Mouse (Mus musculus) myocyte (in vitro differentiated cells): ENCODE measurements around the gene Robo2. TPM values are rescaled to one million over a fixed set of nuclear protein-coding genes. Genes with fewer than 3 reads are reported as not detected.

Source experiments
- H3K27me3 ChIP-seq: one replicate; pipeline ENCODE4 v1.6.1; 2011; ENCODE audit not compliant: control insufficient read depth, insufficient read depth, insufficient read length
- H3K36me3 ChIP-seq: one replicate; pipeline ENCODE4 v1.6.1; 2011; ENCODE audit not compliant: control insufficient read depth, insufficient read depth
- H3K4me2 ChIP-seq: one replicate; pipeline ENCODE4 v1.6.1; 2011; ENCODE audit warnings: low read depth, control low read depth
- H3K4me3 ChIP-seq: one replicate; pipeline ENCODE4 v1.5.1; 2011; ENCODE audit warnings: mild to moderate bottlenecking, control low read depth, moderate library complexity
- H3K79me2 ChIP-seq: one replicate; pipeline ENCODE4 v1.6.1; 2011; ENCODE audit not compliant: control insufficient read depth, insufficient read depth
- H3ac ChIP-seq: one replicate; pipeline ENCODE4 v1.6.1; 2011; ENCODE audit not compliant: control insufficient read depth, insufficient read length
- CEBPB ChIP-seq: IDR thresholded peaks from 2 replicates; pipeline ENCODE4 v1.6.1; 2011; ENCODE audit warnings: mild to moderate bottlenecking, moderate library complexity; ENCODE audit not compliant: poor library complexity, insufficient read depth, severe bottlenecking
- E2F4 ChIP-seq: IDR thresholded peaks from one replicate; pipeline ENCODE4 v1.6.1; 2011; ENCODE audit warnings: mild to moderate bottlenecking, control low read depth, moderate library complexity; ENCODE audit not compliant: insufficient read depth
- MAX ChIP-seq: IDR thresholded peaks from one replicate; pipeline ENCODE4 v1.6.1; 2011; ENCODE audit warnings: low read depth, mild to moderate bottlenecking, control low read depth
- MYOD1 ChIP-seq, 3 experiments: IDR thresholded peaks; one replicate each; pipeline ENCODE4 v1.6.1; 2011; ENCODE audit warnings: control low read depth in 2 of 3, low read depth in 2 of 3, mild to moderate bottlenecking in 2 of 3, moderate library complexity in 1 of 3; ENCODE audit not compliant: insufficient read length in 2 of 3, control insufficient read depth in 1 of 3
- MYOG ChIP-seq, 3 experiments: IDR thresholded peaks; one replicate each; pipeline ENCODE4 v1.6.1; 2011; ENCODE audit warnings: control low read depth in 2 of 3, low read depth in 2 of 3, mild to moderate bottlenecking in 2 of 3; ENCODE audit not compliant: insufficient read length in 2 of 3, control insufficient read depth in 1 of 3, insufficient read depth in 1 of 3
- POLR2A ChIP-seq: IDR thresholded peaks from one replicate; pipeline ENCODE4 v1.6.1; 2011; ENCODE audit warnings: low read depth, mild to moderate bottlenecking, control low read depth, moderate library complexity; ENCODE audit not compliant: insufficient read length
- POLR2AphosphoS2 ChIP-seq: IDR thresholded peaks from one replicate; pipeline ENCODE4 v1.6.1; 2011; ENCODE audit warnings: low read depth, control low read depth; ENCODE audit not compliant: insufficient read length
- REST ChIP-seq: IDR thresholded peaks from one replicate; pipeline ENCODE4 v1.6.1; 2011; ENCODE audit warnings: mild to moderate bottlenecking, control low read depth, moderate library complexity; ENCODE audit not compliant: insufficient read depth, insufficient read length
- SRF ChIP-seq: IDR thresholded peaks from one replicate; pipeline ENCODE4 v1.6.1; 2011; ENCODE audit warnings: low read depth; ENCODE audit not compliant: control insufficient read depth, insufficient read length
- TCF12 ChIP-seq: IDR thresholded peaks from one replicate; pipeline ENCODE4 v1.6.1; 2011; ENCODE audit warnings: mild to moderate bottlenecking, control low read depth; ENCODE audit not compliant: poor library complexity, insufficient read depth, severe bottlenecking
- TCF3 ChIP-seq: IDR thresholded peaks from one replicate; pipeline ENCODE4 v1.6.1; 2011; ENCODE audit warnings: low read depth, control low read depth; ENCODE audit not compliant: insufficient read length
- USF1 ChIP-seq: IDR thresholded peaks from one replicate; pipeline ENCODE4 v1.6.1; 2011; ENCODE audit warnings: low read depth, mild to moderate bottlenecking, control low read depth, moderate library complexity
- polyA plus RNA-seq: library from polyadenylated mRNA; unstranded; fragments of >200 nt; fragmentation: generic; extraction: Trizol; gene quantifications from one replicate; pipeline ENCODE4 v1.2.1, GENCODE M21; 2012; ENCODE audit warnings: missing spikeins

Gene Robo2
- polyA plus RNA-seq, 1 experiment = 19.6 TPM

- H3K79me2 ChIP-seq = no peaks in the 10 kb centered on the region
- H3ac ChIP-seq = no peak overlapping the region
- TF ChIP-seq TCF12 = no peak
- TF ChIP-seq USF1 = no peak
- no peak for TF ChIP-seq POLR2A
- TF ChIP-seq CEBPB = no peak
- TF ChIP-seq TCF3 = no peak
- TF ChIP-seq REST = no peak
- no peak for TF ChIP-seq MYOG (IDR thresholded peaks at IDR 0.05; ENCODE audit: control insufficient read depth in 1 of 3, insufficient read depth in 1 of 3, insufficient read length in 2 of 3, low read depth in 2 of 3)
- TF ChIP-seq POLR2AphosphoS2 = no peak
- TF ChIP-seq SRF = no peak
- TF ChIP-seq MYOD1 (IDR thresholded peaks at IDR 0.05; ENCODE audit: control insufficient read depth in 1 of 3, insufficient read length in 2 of 3, low read depth in 2 of 3) = no peak
- no peak for TF ChIP-seq MAX
- TF ChIP-seq E2F4 = no peak
- no peaks in the 10 kb centered on the region for H3K36me3 ChIP-seq
- H3K4me3 ChIP-seq = no peak overlapping the region
- no peak overlapping the region for H3K4me2 ChIP-seq
- H3K27me3 ChIP-seq = no peaks in the 10 kb centered on the region
Observed at GRCm38 (mm10) chr16:73914936-73915335, 496.7 kb downstream of the Robo2 start.

- no peaks in the 10 kb centered on the region for H3K79me2 ChIP-seq
- peak overlapping the region; percentile 84 for H3K4me2 ChIP-seq
- H3ac ChIP-seq = no peak overlapping the region
- TF ChIP-seq CEBPB = peak; percentile 53; the same call in 1 of the 2 replicates
- TF ChIP-seq POLR2AphosphoS2 = no peak
- no peaks in the 10 kb centered on the region for H3K27me3 ChIP-seq
- no peak overlapping the region for H3K4me3 ChIP-seq
- H3K36me3 ChIP-seq = no peaks in the 10 kb centered on the region
Observed at GRCm38 (mm10) chr16:73908504-73908903, 503.1 kb downstream of the Robo2 start.

DNA sequence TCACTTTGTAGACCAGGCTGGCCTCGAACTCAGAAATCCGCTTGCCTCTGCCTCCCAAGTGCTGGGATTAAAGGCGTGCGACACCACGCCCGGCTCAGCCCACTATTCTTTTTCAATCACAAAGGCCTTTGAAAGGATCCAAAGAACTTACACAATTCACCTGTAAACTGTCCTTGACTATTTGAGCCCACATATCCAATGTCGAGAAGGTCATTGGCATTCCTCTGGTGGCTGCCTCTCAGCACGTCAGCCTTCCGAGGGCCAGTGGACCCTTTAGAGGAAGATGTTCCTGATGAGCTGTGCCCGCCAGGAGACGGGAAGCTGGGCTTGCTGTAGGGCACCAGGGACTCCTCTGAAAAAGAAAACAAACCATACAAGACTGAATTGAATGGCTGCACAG lies 514.8 kb downstream of the Robo2 start:
- no peaks in the 10 kb centered on the region for H3K79me2 ChIP-seq
- no peaks in the 10 kb centered on the region for H3K27me3 ChIP-seq
- H3K36me3 ChIP-seq = no peaks in the 10 kb centered on the region
- no peak overlapping the region for H3K4me3 ChIP-seq
- TF ChIP-seq POLR2A (no peak), MYOG (IDR thresholded peaks at IDR 0.05; ENCODE audit: control insufficient read depth in 1 of 3, insufficient read depth in 1 of 3, insufficient read length in 2 of 3, low read depth in 2 of 3) (no peak), CEBPB (no peak), REST (no peak), E2F4 (no peak), POLR2AphosphoS2 (no peak), MAX (no peak), MYOD1 (IDR thresholded peaks at IDR 0.05; ENCODE audit: control insufficient read depth in 1 of 3, insufficient read length in 2 of 3, low read depth in 2 of 3) (no peak), TCF3 (no peak), USF1 (no peak), SRF (no peak), TCF12 (no peak)
- no peak overlapping the region for H3ac ChIP-seq
- no peak overlapping the region for H3K4me2 ChIP-seq

- Histone ChIP-seq H3ac (no peak overlapping the region), H3K4me3 (no peak overlapping the region), H3K36me3 (no peaks in the 10 kb centered on the region), H3K27me3 (no peaks in the 10 kb centered on the region), H3K79me2 (no peaks in the 10 kb centered on the region), H3K4me2 (no peak overlapping the region)
- TF ChIP-seq USF1 (no peak), POLR2AphosphoS2 (no peak), TCF3 (no peak), MAX (no peak), MYOG (IDR thresholded peaks at IDR 0.05; ENCODE audit: control insufficient read depth in 1 of 3, insufficient read depth in 1 of 3, insufficient read length in 2 of 3, low read depth in 2 of 3) (no peak), TCF12 (no peak), CEBPB (no peak), POLR2A (no peak), MYOD1 (IDR thresholded peaks at IDR 0.05; ENCODE audit: control insufficient read depth in 1 of 3, insufficient read length in 2 of 3, low read depth in 2 of 3) (no peak), REST (no peak), SRF (no peak)
Observed at GRCm38 (mm10) chr16:73881911-73882310, 529.7 kb downstream of the Robo2 start.

- no peaks in the 10 kb centered on the region for H3K79me2 ChIP-seq
- no peaks in the 10 kb centered on the region for H3K36me3 ChIP-seq
- H3K4me3 ChIP-seq = no peak overlapping the region
- H3K27me3 ChIP-seq = no peaks in the 10 kb centered on the region
- no peak overlapping the region for H3ac ChIP-seq
- TF ChIP-seq MAX = no peak
- no peak for TF ChIP-seq TCF3
- no peak for TF ChIP-seq MYOG (IDR thresholded peaks at IDR 0.05; ENCODE audit: control insufficient read depth in 1 of 3, insufficient read depth in 1 of 3, insufficient read length in 2 of 3, low read depth in 2 of 3)
- TF ChIP-seq USF1 = no peak
- TF ChIP-seq REST = no peak
- no peak for TF ChIP-seq TCF12
- TF ChIP-seq E2F4 = no peak
- TF ChIP-seq SRF = no peak
- no peak for TF ChIP-seq CEBPB
- no peak for TF ChIP-seq POLR2A
- no peak for TF ChIP-seq POLR2AphosphoS2
- TF ChIP-seq MYOD1 (IDR thresholded peaks at IDR 0.05; ENCODE audit: control insufficient read depth in 1 of 3, insufficient read length in 2 of 3, low read depth in 2 of 3) = no peak
- H3K4me2 ChIP-seq = no peak overlapping the region
Observed at GRCm38 (mm10) chr16:73877973-73878372, 533.7 kb downstream of the Robo2 start.
